Mouse (Mus musculus): ENCODE data around the gene Tnfrsf1b.

DNA sequence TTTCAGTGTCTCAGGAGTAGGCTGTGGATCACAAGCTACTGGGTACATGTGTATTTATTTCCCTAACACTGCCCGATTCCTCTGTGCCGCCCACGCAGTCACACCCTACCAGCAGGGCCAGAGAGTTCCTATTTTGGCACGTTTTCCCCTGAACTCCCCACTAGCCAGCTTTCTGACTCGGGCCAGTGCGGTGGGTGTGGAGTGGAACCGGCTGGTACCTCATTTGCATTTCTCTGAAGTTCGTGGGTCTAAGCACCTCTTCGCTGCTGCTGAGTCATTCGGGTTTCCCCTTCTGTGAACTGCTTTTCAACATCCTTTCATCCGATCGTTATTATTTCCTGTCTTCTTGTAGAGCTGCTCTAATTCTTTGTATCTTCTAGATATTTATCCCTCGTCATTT lies 7.7 kb upstream of the Tnfrsf1b start:
- no peak for TF ChIP-seq CTCF (IDR thresholded peaks at IDR 0.05; ENCODE audit: low read depth)
- TF ChIP-seq EP300 (IDR thresholded peaks at IDR 0.05; ENCODE audit: low read depth), result no peak
